Mouse (Mus musculus) bone marrow macrophage, adult 2 months (primary cell): ENCODE measurements around the gene Syt1. TPM values are rescaled to one million over a fixed set of nuclear protein-coding genes. Genes with fewer than 3 reads are reported as not detected.

Experiments used
- H3K27ac ChIP-seq: 2 replicates; pipeline ENCODE4 v1.5.1; 2012; ENCODE audit warnings: low read depth, low read length; ENCODE audit not compliant: insufficient read depth
- H3K4me1 ChIP-seq: 2 replicates; pipeline ENCODE4 v1.6.1; 2012; ENCODE audit warnings: low read length; ENCODE audit not compliant: control insufficient read depth, insufficient read depth
- H3K4me3 ChIP-seq: 2 replicates; pipeline ENCODE4 v1.5.1; 2012; ENCODE audit warnings: mild to moderate bottlenecking, low read length, moderate library complexity; ENCODE audit not compliant: insufficient read depth
- CTCF ChIP-seq: IDR thresholded peaks from 2 replicates; pipeline ENCODE4 v1.5.1; 2012; ENCODE audit warnings: low read depth, mild to moderate bottlenecking, low read length, moderate library complexity
- POLR2A ChIP-seq: IDR thresholded peaks from 2 replicates; pipeline ENCODE4 v1.6.1; 2012; ENCODE audit warnings: mild to moderate bottlenecking, low read depth, low read length, borderline replicate concordance
- polyA plus RNA-seq: library from polyadenylated mRNA; stranded (reverse); fragments of >200 nt; gene quantifications from 2 replicates; pipeline ENCODE4 v1.2.4, GENCODE M21; 2012; ENCODE audit not compliant: missing spikeins, insufficient read depth, insufficient read length

Gene Syt1
- polyA plus RNA-seq, 1 experiment: not detected

DNA sequence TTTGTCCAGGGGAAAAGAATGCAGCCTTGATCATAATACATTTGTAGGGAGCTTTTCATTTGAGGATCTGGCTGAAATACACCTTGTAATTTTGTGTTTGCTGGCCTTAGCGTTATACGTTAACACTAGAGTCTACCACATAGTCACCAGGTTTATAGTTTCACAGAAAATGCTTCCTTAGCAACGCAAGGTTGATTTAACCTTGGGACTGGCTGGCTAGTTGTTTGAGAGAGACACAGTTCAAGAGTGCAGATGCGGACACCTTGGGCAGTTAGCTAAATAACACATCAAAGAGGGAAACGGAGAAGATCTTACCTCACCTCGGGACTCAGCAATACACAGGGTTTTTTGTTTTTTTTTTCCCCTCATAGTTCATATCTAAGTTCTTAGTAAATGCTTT lies 441.9 kb downstream of the Syt1 start:
- no peaks in the 10 kb centered on the region for H3K4me1 ChIP-seq
- H3K4me3 ChIP-seq: no peak overlapping the region
- no peak overlapping the region for H3K27ac ChIP-seq
- TF ChIP-seq POLR2A: no peak
- no peak for TF ChIP-seq CTCF

DNA sequence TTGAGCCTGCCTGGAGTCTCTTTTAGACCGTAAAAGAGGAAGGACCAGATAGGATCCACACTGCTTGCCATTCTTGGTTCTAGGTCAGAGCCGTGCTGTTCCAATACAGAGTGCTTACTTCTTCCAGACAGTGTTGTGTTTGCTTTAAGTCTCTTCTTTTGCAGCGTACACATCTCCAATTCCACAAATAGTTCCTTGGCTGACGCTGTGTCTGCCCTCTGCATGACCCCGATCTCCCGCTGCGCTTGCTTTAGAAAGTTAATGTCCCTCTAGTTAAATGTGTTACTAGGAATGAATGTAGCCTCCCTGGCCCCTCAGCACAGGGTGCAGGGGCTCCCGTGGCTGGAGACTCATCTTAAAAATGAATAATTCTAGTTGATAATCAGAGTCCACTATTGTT lies 442.6 kb downstream of the Syt1 start:
- no peak overlapping the region for H3K27ac ChIP-seq
- H3K4me1 ChIP-seq: no peaks in the 10 kb centered on the region
- TF ChIP-seq POLR2A: no peak
- TF ChIP-seq CTCF: no peak
- no peak overlapping the region for H3K4me3 ChIP-seq

DNA sequence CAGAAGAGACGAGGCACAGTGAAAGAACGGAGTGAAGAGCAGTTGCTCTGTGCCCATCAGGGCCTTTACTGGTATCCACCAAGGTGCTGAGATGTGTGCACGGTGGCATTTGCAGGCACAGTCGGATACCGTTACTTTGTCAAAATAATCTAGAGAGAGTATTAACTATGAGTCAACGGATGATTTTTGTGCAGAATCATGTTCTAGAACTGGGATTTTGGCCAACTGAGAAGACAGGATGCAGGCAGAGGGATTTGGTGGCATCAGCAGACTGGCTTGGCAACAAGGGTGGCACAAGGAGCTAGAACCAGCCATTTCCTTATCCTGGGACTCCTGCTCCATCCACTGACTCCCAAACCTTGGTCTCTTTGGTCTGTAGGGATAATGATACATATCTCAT lies 443.3 kb downstream of the Syt1 start:
- Histone ChIP-seq H3K4me3 (no peak overlapping the region), H3K27ac (no peak overlapping the region), H3K4me1 (no peaks in the 10 kb centered on the region)
- TF ChIP-seq POLR2A: no peak
- TF ChIP-seq CTCF: no peak

DNA sequence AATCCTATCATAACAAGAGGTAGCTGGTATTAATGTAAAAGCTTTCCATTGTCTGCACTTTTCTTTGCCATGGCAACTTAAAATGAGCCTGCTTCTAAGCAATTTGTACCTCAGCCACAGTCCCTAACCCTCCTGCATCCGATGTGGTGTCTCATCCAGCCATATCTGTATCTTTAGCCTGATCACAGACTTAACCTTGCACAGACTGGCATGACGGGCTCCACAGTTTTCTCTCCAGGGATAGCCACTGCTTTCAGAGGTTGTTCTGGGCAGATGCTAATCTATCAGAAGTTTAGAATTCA lies 451.2 kb downstream of the Syt1 start:
- TF ChIP-seq POLR2A: no peak
- no peak for TF ChIP-seq CTCF
- Histone ChIP-seq H3K27ac (no peak overlapping the region), H3K4me3 (no peak overlapping the region), H3K4me1 (no peaks in the 10 kb centered on the region)

DNA sequence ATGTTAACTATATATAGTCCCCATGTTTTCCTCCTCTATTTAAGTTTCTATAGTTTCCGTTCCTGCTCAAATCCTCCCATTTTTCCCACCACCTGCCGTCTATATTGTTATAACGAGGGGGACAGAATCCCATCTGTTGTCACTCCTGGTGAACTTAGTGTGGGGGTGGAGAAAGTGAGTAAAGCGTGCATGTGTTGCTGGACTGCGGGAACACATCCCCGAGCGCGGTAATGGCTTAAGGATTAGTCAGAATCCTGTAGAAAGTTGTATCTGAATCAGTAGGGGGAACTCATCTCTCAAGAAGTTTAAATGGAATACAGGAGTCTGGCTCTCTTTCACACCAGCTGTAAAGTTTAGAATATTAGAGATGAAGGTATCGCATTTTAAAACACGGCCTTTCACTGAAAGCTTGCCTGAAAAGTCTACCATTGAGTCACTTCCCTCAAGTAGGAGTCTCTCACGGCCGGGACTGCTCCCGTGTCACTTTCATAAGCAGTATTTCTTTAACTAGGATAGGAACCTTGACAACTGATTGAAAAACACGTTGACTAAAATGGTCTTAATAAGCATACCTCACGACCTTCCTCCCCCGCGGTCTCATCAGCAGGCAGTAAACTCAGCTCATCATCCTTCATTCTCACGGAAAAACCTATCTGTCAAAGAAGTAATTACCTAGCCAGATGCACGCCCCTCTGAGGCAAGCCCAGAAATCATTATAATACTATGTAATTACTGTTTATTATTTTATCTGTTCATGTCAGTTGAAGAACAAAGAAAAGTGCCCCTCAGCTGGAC lies 451.8 kb downstream of the Syt1 start:
- Histone ChIP-seq H3K4me3 (no peak overlapping the region), H3K4me1 (no peaks in the 10 kb centered on the region), H3K27ac (no peak overlapping the region)
- TF ChIP-seq POLR2A (no peak), CTCF (no peak)

DNA sequence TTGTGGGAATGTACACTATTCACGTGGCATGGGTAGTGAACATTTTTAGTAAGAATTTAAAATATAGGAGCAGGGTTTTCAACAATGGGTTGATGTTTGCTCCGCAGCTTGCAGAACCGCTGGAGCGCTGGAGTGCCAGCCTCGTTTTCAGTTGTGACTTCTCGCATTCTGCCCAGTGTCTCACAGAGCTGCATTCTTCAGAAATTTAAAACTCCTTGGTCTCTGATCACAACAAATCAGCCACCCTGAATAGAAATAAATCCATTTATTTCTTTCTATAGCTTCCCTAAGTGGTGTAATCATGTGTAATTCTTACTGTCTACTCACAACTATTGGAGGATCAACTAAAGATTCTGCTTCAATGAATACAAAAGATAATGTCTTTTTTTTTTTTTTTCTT lies 458.2 kb downstream of the Syt1 start:
- Histone ChIP-seq H3K4me1 (no peaks in the 10 kb centered on the region), H3K4me3 (no peak overlapping the region), H3K27ac (no peak overlapping the region)
- TF ChIP-seq POLR2A (no peak), CTCF (no peak)

DNA sequence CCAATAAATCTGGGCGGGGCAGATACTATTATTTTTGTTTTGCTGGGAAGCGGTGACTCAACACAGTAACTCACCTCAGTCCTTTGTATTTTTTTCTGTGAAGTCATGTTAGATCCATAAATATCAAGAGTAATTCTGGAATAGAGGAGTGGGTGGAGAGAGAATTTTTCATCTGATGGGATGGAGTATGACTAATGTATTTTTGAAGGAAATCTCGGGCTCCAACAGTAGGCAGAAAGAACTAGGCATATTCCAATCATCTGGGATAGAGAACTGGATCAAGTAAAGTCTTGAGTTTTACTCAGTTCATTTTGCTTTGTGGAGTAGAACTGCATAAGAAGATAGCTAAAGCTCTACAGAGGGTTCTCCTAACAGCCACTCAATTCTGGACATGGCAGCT lies 465.1 kb downstream of the Syt1 start:
- H3K4me1 ChIP-seq: no peaks in the 10 kb centered on the region
- TF ChIP-seq POLR2A (no peak), CTCF (no peak)
- H3K27ac ChIP-seq: no peak overlapping the region
- H3K4me3 ChIP-seq: no peak overlapping the region

DNA sequence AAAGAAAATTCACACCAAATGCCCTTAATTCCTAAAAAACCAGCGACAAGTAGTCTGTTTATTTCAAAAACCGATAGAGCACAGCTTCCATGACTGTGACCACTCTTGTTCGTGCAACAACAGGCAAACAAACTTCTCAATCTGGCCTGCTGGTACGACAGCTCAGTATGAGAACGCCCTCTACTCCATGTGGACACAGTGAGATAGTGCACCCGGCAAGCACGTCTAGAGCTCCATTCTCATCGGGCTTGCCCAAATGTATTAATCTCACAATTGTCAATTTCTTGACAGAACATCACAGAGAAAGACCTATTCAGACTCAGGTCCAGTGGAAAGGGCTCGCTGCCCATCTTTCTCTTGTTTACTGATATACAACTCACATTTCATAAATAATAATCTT lies 469.2 kb downstream of the Syt1 start:
- Histone ChIP-seq H3K27ac (no peak overlapping the region), H3K4me3 (no peak overlapping the region), H3K4me1 (no peaks in the 10 kb centered on the region)
- TF ChIP-seq CTCF (no peak), POLR2A (no peak)

DNA sequence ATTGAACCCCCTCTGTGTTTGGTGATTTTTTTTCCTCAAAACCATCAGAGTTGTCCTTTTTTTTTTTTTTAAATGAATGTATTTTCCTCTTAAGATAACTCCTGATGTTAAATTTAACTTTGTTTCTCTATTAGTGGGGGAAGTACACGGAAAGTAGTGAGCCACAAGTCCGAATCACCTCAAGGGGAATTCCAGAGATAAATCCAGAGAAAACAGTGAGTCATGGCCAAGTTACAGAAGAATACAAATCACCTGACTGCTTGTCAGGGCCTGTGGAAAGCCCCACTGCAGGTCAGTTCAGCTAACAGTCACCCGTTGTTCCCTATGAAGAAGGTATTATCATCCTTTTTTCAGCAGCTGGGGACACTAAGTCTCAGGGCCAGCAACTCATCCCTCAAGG lies 472.2 kb downstream of the Syt1 start:
- no peak overlapping the region for H3K27ac ChIP-seq

DNA sequence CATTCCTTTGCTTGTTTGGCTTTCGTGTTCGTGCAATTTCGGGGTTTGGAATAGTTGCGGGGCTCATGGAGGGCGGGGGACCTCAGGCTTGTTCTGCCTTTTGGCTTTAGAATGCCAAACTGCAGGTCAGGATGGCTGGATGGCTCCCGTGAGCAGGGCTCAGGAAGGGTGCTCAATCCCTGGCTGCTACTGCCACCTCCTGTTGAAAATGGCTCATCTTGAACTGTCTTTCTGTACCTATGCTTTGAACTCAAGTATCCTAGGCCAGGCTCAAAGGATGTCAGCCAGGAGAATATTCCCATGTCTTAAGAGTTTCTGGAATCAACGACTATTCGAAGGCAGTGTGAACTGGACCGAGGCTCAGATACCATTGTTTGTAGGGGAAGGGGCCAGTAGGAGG lies 473.1 kb downstream of the Syt1 start:
- Histone ChIP-seq H3K4me3 (no peak overlapping the region), H3K4me1 (no peaks in the 10 kb centered on the region), H3K27ac (no peak overlapping the region)
- TF ChIP-seq CTCF: no peak
- TF ChIP-seq POLR2A: no peak

More for the DNA sequence above, 472.2 kb downstream of the Syt1 start:
- H3K4me3 ChIP-seq: no peak overlapping the region
- H3K4me1 ChIP-seq: no peaks in the 10 kb centered on the region
- no peak for TF ChIP-seq POLR2A
- no peak for TF ChIP-seq CTCF

DNA sequence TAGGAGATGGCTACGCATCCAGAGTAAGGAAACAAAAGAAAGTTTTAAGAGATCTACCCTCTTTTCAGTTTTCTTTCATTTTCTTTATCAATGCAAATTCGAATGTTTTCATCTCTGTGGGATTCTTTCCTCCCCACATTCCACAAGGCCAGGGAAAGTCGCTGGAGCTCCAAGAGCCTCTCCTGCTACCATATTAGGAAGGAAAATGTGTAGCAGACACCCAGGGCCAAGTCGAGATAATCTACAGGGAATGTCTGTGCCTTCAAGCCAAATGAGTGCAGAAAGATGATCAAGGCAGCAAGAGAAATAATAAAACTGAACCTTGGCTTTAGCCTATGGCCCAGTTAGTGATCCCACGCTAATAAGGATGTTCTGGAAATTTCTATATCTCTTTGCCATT lies 474.9 kb downstream of the Syt1 start:
- TF ChIP-seq CTCF: no peak
- no peak for TF ChIP-seq POLR2A
- Histone ChIP-seq H3K27ac (no peak overlapping the region), H3K4me3 (no peak overlapping the region), H3K4me1 (no peaks in the 10 kb centered on the region)
